Mouse (Mus musculus) lung, adult 2 months (tissue): ENCODE data around the gene Gm4175.
"Not testable (repeated sequence)": the region's sequence is repeated elsewhere in the genome, so short reads cannot be mapped to it uniquely, and the experiment has no call there.

Source experiments
- CTCF ChIP-seq: fragments of 200-500 bp; IDR thresholded peaks from 2 replicates; pipeline ENCODE4 v1.5.1; 2011; ENCODE audit warnings: mild to moderate bottlenecking, low read length, control low read depth; ENCODE audit not compliant: insufficient read depth
- POLR2A ChIP-seq: fragments of 200-500 bp; IDR thresholded peaks from 2 replicates; pipeline ENCODE4 v1.6.1; 2011; ENCODE audit warnings: low read depth, mild to moderate bottlenecking, control low read depth, low read length, borderline replicate concordance; ENCODE audit errors: extremely low read depth

- TF ChIP-seq CTCF, POLR2A: not testable (repeated sequence)
These were observed at the start of gene Gm4175 for GRCm38 (mm10) chr7:21761375-21761774.
